Mouse (Mus musculus): Measurements from ENCODE around the gene Vmn2r67. TPM values are rescaled to one million over a fixed set of nuclear protein-coding genes. Genes with fewer than 3 reads are reported as not detected.
"Not testable (repeated sequence)": the region's sequence is repeated elsewhere in the genome, so short reads cannot be mapped to it uniquely, and the experiment has no call there.

The Vmn2r67 gene
- not detected in 2 replicates for polyA plus RNA-seq (2014; fragmentation: Nextera tagmentation; extraction: Ambion mirVana)

DNA sequence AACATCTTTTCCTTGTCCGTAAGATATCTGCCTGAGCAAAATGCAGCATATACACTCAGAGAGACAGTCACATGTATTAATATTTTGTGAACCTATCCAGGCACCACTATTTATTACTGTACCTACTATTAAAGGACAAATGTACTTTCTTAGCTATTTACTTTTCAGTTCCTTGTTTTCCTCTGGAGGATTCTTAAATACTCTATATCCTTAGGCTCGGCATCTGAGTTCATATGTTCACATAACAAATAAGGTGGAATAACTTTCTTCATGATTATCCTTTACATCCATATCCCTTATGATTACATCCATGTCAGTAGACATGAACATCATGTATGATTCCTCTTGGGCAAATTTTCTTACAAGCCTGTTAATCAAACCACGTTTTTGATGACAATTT, at the start of gene Vmn2r67:
TSS of gene Vmn2r67 (minus strand) at position 101 of the 400 bp plus-strand sequence.
- DNase-seq (ENCODE audit: low spot score) (no peak), ATAC-seq (ENCODE audit: insufficient read depth, low FRiP score, low TSS enrichment) (no peak)
- Histone ChIP-seq H3K27ac (ENCODE audit: low read depth, low read length) (no peak within 1 kb of the TSS), H3K36me3 (ENCODE audit: control insufficient read depth, insufficient read depth, low read length) (no peaks in the 10 kb centered on the region), H3K4me1 (ENCODE audit: control insufficient read depth, insufficient read depth, low read length) (no peaks in the 10 kb centered on the region), H3K27me3 (ENCODE audit: control insufficient read depth, insufficient read depth, low read length) (no peaks in the 10 kb centered on the region), H3K9me3 (ENCODE audit: control insufficient read depth, low read length) (no peaks in the 10 kb centered on the region), H3K4me2 (ENCODE audit: low read depth) (no peak within 1 kb of the TSS), H3K4me3 (ENCODE audit: low read depth, low read length) (no peak within 1 kb of the TSS), H3K9ac (ENCODE audit: low read length) (no peak within 1 kb of the TSS)
- 85% methylated on average over 3 of the region's 3 CpGs for WGBS

DNA sequence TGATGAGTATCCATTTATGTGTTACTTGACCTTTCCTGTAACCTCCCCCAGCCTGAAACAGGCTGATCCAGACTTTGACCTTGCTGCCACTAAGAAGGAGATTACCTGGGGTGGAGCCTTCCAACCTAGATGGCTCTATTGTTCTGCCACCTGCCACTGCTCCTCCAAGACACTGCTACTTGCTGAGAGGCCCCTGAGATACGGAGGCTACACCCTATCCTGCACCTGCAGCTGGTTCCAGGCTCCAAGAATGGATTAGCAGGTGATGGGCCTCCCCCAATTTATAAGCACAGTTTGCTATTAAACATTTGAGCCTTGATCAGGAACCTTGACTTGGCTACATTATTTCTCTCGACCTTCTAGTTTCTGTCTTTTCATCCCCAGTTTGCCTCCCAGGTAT, 51.3 kb downstream of the Vmn2r67 start:
- not testable (repeated sequence) for ATAC-seq (ENCODE audit: insufficient read depth, low FRiP score, low TSS enrichment); H3K4me2 ChIP-seq (ENCODE audit: low read depth); H3K4me1 ChIP-seq (ENCODE audit: control insufficient read depth, insufficient read depth, low read length); H3K4me3 ChIP-seq (ENCODE audit: low read depth, low read length); H3K9ac ChIP-seq (ENCODE audit: low read length); DNase-seq (ENCODE audit: low spot score); H3K9me3 ChIP-seq (ENCODE audit: control insufficient read depth, low read length); H3K36me3 ChIP-seq (ENCODE audit: control insufficient read depth, insufficient read depth, low read length); H3K27me3 ChIP-seq (ENCODE audit: control insufficient read depth, insufficient read depth, low read length); H3K27ac ChIP-seq (ENCODE audit: low read depth, low read length)
- 72% methylated on average over 2 of the region's 2 CpGs for WGBS

Other genes starting within 250 kb of the Vmn2r67 start
- not detected in 2 replicates for gene Vmn2r65, start 191.9 kb downstream of the Vmn2r67 start, polyA plus RNA-seq (2014; fragmentation: Nextera tagmentation; extraction: Ambion mirVana)
- not detected in 2 replicates for gene Vmn2r66, start 143.7 kb downstream of the Vmn2r67 start, polyA plus RNA-seq (2014; fragmentation: Nextera tagmentation; extraction: Ambion mirVana)
- not detected in 2 replicates for gene Vmn2r68, start 81.8 kb upstream of the Vmn2r67 start, polyA plus RNA-seq (2014; fragmentation: Nextera tagmentation; extraction: Ambion mirVana)